Mouse (Mus musculus): ENCODE measurements at regions not wholly inside any gene's neighbourhood (a gene's known extent, or its start where the extent isn't known, plus 50 kb on each side); places are given as distances from the start of the nearest gene placed in this dataset.
A peak's percentile ranks its signal among the peaks of the same experiment; 100 is the strongest.

DNA sequence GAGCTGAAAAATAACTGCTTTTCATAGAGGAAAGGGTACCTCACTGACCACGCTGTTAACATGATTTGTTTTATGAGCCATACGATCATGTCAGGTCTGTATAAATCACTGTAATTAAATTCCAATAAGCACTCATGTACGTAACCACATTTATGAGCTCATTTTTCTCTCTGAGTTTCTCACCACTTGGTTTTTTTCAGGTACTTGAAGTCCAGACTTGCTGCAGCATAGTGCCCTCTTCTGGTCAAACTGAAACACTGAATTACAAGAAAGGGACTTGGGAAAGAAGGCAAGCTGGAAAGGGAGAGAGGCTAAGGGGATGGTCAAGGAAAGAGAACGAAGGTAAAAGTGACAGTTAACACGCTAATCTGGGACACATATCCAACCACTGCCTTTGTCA is 94.2 kb upstream of the Agr3 start (continued):
- TF ChIP-seq POLR2A (IDR thresholded peaks at IDR 0.05; ENCODE audit: low read depth, low read length) (no peak), MYC (IDR thresholded peaks at IDR 0.05; ENCODE audit: low read depth, low read length) (no peak), KAT2A (IDR thresholded peaks at IDR 0.05; ENCODE audit: insufficient replicate concordance, low read length) (no peak), ETS1 (conservative IDR thresholded peaks at IDR 0.05; ENCODE audit: low read depth, low read length) (no peak), GABPA (IDR thresholded peaks at IDR 0.05; ENCODE audit: insufficient replicate concordance, low read depth, low read length) (no peak), CTCF (conservative IDR thresholded peaks at IDR 0.05 in 1 of 2, IDR thresholded peaks at IDR 0.05 in 1 of 2; ENCODE audit: low read depth in 2 of 2, low read length in 2 of 2) (peak; percentile 32 to 87), JUND (conservative IDR thresholded peaks at IDR 0.05; ENCODE audit: low read depth, low read length) (no peak)

DNA sequence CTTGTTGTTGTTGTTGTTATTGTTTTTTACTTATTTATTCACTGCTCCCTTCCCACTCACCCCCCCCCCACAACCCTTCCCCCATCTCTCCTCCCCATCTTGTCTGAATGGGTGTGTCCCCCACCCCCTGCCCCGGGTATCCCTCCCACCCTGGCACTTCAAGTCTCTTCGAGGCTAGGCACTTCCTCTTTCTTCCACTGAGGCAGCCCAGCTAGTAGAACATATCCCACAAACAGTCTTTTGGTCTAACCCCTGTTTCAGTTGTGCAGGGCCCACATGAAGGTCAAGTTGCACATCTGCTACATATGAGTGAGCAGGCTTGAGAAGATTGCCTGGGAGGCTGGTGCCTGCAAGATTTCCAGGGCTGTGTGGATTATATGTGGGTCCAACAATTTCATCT is 97.6 kb upstream of the Agr3 start:
- no peak for TF ChIP-seq POLR2AphosphoS2 (IDR thresholded peaks at IDR 0.05; ENCODE audit: low read depth, low read length)
- no peak for TF ChIP-seq BHLHE40 (IDR thresholded peaks at IDR 0.05; ENCODE audit: low read depth, low read length)
- in situ Hi-C loops (cut with MboI; ENCODE audit: low pct_ligation_motif_present, low pct_unique_long_range_greater_than_20kb, low sequenced_read_pairs) = no loop called here

DNA sequence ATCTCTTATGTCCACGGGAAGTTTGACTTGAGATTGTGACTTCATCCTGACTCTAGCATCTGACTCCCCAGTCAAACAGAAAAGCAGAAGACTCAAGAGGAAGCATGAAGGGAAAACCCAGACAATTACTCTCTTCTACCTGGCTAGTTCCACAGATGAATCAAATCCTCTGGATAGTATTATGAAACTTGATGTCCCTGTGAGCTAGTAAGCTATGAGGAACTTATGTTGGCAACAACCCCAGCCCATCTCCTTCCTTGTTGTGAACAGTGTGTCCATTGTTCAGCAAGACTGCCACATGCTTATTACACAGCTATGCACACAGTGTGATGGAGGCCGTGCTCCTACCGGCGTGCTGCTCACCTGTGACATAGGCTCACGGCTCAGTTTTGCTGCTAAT is 98.4 kb upstream of the Agr3 start:
- Histone ChIP-seq H3K27ac (ENCODE audit: insufficient read depth, low read depth) (peak overlapping the region; percentile 42; the same call in 1 of the 2 replicates), H3K4me2 (ENCODE audit: insufficient read depth, low read depth, poor library complexity, severe bottlenecking) (no peak overlapping the region), H3K4me3 (replicated peaks in 1 of 3; ENCODE audit: low read depth in 2 of 3, low read length in 2 of 3, poor library complexity in 1 of 3) (no peak overlapping the region), H3K27me3 (replicated peaks) (no peaks in the 10 kb centered on the region), H3K36me3 (replicated peaks in 1 of 2; ENCODE audit: control insufficient read depth in 1 of 2, insufficient read depth in 1 of 2, low read length in 1 of 2) (no peaks in the 10 kb centered on the region), H3K9me3 (replicated peaks; ENCODE audit: low read length) (no peaks in the 10 kb centered on the region), H3K9ac (ENCODE audit: insufficient read depth, low read depth) (no peak overlapping the region), H3K79me2 (replicated peaks; ENCODE audit: control insufficient read depth, extremely low read depth, insufficient read depth, poor library complexity, severe bottlenecking) (no peaks in the 10 kb centered on the region), H3K4me1 (ENCODE audit: control insufficient read depth in 1 of 2, insufficient read depth in 2 of 2) (peaks cover 10 to 49% of the 10 kb centered on the region in 2 experiments)
- peak; percentile 48 for DNase-seq (ENCODE audit: extremely low read depth)
- TF ChIP-seq TCF12 (IDR thresholded peaks at IDR 0.05; ENCODE audit: low read depth, low read length) = no peak
- 0 out of 2 replicates have a peak, but pooled peaks have one; percentile 32 for TF ChIP-seq EP300 (IDR thresholded peaks at IDR 0.05; ENCODE audit: low read length)
- TF ChIP-seq E2F4 (IDR thresholded peaks at IDR 0.05; ENCODE audit: insufficient replicate concordance, low read depth, low read length) = no peak
- 0 out of 2 replicates have a peak, but pooled peaks have one; percentile 23 for TF ChIP-seq BHLHE40 (IDR thresholded peaks at IDR 0.05; ENCODE audit: low read depth, low read length)
- TF ChIP-seq ETS1 (conservative IDR thresholded peaks at IDR 0.05; ENCODE audit: low read depth, low read length) = peak; percentile 42; the same call in 1 of the 2 replicates
- 0 out of 2 replicates have a peak, but pooled peaks have one; percentile 16 for TF ChIP-seq JUN (IDR thresholded peaks at IDR 0.05; ENCODE audit: insufficient read depth, low read depth, low read length)
- TF ChIP-seq RAD21 (IDR thresholded peaks at IDR 0.05; ENCODE audit: low read depth, low read length) = no peak
- no peak for TF ChIP-seq ELF1 (IDR thresholded peaks at IDR 0.05; ENCODE audit: low read depth, low read length)
- in situ Hi-C loops (cut with MboI; ENCODE audit: low pct_ligation_motif_present, low pct_unique_long_range_greater_than_20kb, low sequenced_read_pairs) (no loop called here), dilution Hi-C loops (cut with MboI; ENCODE audit: extremely low pct_ligation_motif_present, extremely low pct_unique_long_range_greater_than_20kb, low sequenced_read_pairs) (no loop called here)

More for the DNA sequence above, 97.6 kb upstream of the Agr3 start:
- peak; percentile 58 for DNase-seq (ENCODE audit: extremely low read depth)
- Histone ChIP-seq H3K36me3 (replicated peaks in 1 of 2; ENCODE audit: control insufficient read depth in 1 of 2, insufficient read depth in 1 of 2, low read length in 1 of 2) (no peaks in the 10 kb centered on the region), H3K27me3 (replicated peaks) (no peaks in the 10 kb centered on the region), H3K4me1 (ENCODE audit: control insufficient read depth in 1 of 2, insufficient read depth in 2 of 2) (peaks cover 10 to 54% of the 10 kb centered on the region in 2 experiments), H3K27ac (ENCODE audit: insufficient read depth, low read depth) (no peak overlapping the region), H3K9me3 (replicated peaks; ENCODE audit: low read length) (no peaks in the 10 kb centered on the region), H3K79me2 (replicated peaks; ENCODE audit: control insufficient read depth, extremely low read depth, insufficient read depth, poor library complexity, severe bottlenecking) (no peaks in the 10 kb centered on the region), H3K9ac (ENCODE audit: insufficient read depth, low read depth) (no peak overlapping the region), H3K4me3 (replicated peaks in 1 of 3; ENCODE audit: low read depth in 2 of 3, low read length in 2 of 3, poor library complexity in 1 of 3) (no peak overlapping the region), H3K4me2 (ENCODE audit: insufficient read depth, low read depth, poor library complexity, severe bottlenecking) (no peak overlapping the region)
- dilution Hi-C loops (cut with MboI; ENCODE audit: extremely low pct_ligation_motif_present, extremely low pct_unique_long_range_greater_than_20kb, low sequenced_read_pairs) = no loop called here

Data from CH12.LX (cell line).